Mouse (Mus musculus) heart, postnatal 0 days (tissue): ENCODE results near the gene Ncan.
A peak's percentile ranks its signal among the peaks of the same experiment; 100 is the strongest.

Experiments
- CTCF ChIP-seq: IDR thresholded peaks from 2 replicates; pipeline ENCODE4 v1.5.1; 2016; ENCODE audit warnings: antibody characterized with exemption, control low read depth, low read depth
- EP300 ChIP-seq: IDR thresholded peaks from 2 replicates; pipeline ENCODE4 v1.6.1; 2016; ENCODE audit warnings: antibody characterized with exemption, low read depth

GRCm38 (mm10) chr8:70087836-70088650, 32.6 kb downstream of the Ncan start:
- no peak for TF ChIP-seq EP300
- peak; percentile 83 for TF ChIP-seq CTCF
